Comparison of ENCODE assay signal across 20 mouse cellular contexts in the genomic region with DNA sequence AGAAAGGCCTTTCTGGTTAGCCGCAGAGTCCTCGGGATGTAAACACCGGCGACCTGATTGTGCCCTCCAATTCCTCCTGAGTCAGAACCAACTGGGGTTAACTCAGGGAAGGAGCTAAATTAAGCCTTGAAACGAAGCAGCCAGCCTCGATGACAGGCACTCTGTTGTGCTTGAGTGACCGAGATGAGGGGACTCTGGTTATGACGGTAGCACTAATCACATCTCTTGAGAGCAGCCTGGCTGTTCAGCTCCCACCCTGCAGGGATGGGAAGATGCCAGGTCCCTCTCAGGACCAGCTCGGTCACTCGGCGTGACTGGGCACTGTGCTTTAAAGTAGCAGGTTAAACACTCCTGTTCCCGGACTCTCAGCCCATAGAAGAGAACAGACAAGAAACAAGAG. TPM values are rescaled to one million over a fixed set of nuclear protein-coding genes. Genes with fewer than 3 reads are reported as not detected.
DNase-seq lines count a peak whose midpoint lies in the region; ATAC-seq and TF ChIP-seq lines count a peak whose summit lies in the region.
"Had no signal": no experiment of that assay in that cellular context is flagged by ENCODE, and none has a peak within 500 bp of the region (broad histone marks: within the 10 kb centered on the region; RNA-seq: fewer than 3 reads in every experiment).

No protein-coding gene starts in this region.

- intact Hi-C loops in heart, postnatal 14 days (cut with DNase I): loop anchor here (5.0 kb wide), 1 partner anchor 45 kb away; no protein-coding TSS in a partner anchor

- no peak overlapping the region for H3K9ac ChIP-seq in midbrain, postnatal 0 days (replicated peaks; ENCODE audit: low read length, poor library complexity, severe bottlenecking)
- H3K9ac ChIP-seq: forebrain, embryonic 12.5 days; hindbrain, embryonic 15.5 days; limb, embryonic 12.5 days; liver, embryonic 13.5 days; midbrain, embryonic 15.5 days had no signal

- peak; percentile 53 to 56 for DNase-seq in cerebellum, adult 18-20 months
- DNase-seq in cerebellum, postnatal 4 days (ENCODE audit: low spot score in 2 of 2): no peak
- peak; percentile 67 to 80 for DNase-seq in cerebellum, postnatal 14 days
- DNase-seq in heart, embryonic 10.5 days (ENCODE audit: low spot score): peak; percentile 90
- peak; percentile 8 to 41 for DNase-seq in heart, postnatal 14 days
- no peak for DNase-seq in midbrain, postnatal 0 days (ENCODE audit: low spot score)
- no peak for DNase-seq in ovary, postnatal 10 days (ENCODE audit: low spot score)
- DNase-seq in embryonic facial prominence, embryonic 10.5 days (ENCODE audit: low spot score): no peak
- DNase-seq: adrenal gland, postnatal 25 days; liver, embryonic 13.5 days; right cerebral cortex, postnatal 14 days had no signal

- H3K9me3 ChIP-seq in heart, embryonic 10.5 days: no peaks in the 10 kb centered on the region
- no peaks in the 10 kb centered on the region for H3K9me3 ChIP-seq in midbrain, postnatal 0 days (ENCODE audit: low read length)
- no peaks in the 10 kb centered on the region for H3K9me3 ChIP-seq in embryonic facial prominence, embryonic 10.5 days
- H3K9me3 ChIP-seq: forebrain, embryonic 12.5 days; hindbrain, embryonic 15.5 days; limb, embryonic 12.5 days; liver, embryonic 13.5 days; midbrain, embryonic 15.5 days had no signal

- 30% methylated on average over 12 of the region's 12 CpGs for WGBS in heart, embryonic 10.5 days
- 50% methylated on average over 12 of the region's 12 CpGs for WGBS in midbrain, postnatal 0 days
- WGBS in embryonic facial prominence, embryonic 10.5 days: 66% methylated on average over 12 of the region's 12 CpGs

- H3K27ac ChIP-seq in heart, embryonic 10.5 days: no peak overlapping the region
- no peak overlapping the region for H3K27ac ChIP-seq in midbrain, postnatal 0 days (ENCODE audit: low read depth, low read length)
- H3K27ac ChIP-seq in embryonic facial prominence, embryonic 10.5 days (replicated peaks): no peak overlapping the region
- H3K27ac ChIP-seq: forebrain, embryonic 12.5 days; hindbrain, embryonic 15.5 days; left cerebral cortex, adult 2 months; limb, embryonic 12.5 days; liver, embryonic 13.5 days; midbrain, embryonic 15.5 days; stomach, postnatal 0 days had no signal

- H3K27me3 ChIP-seq in heart, embryonic 10.5 days (ENCODE audit: insufficient read depth, poor library complexity, severe bottlenecking): peaks cover 92% of the 10 kb centered on the region
- H3K27me3 ChIP-seq in midbrain, postnatal 0 days (ENCODE audit: insufficient read depth, low read length): no peaks in the 10 kb centered on the region
- no peaks in the 10 kb centered on the region for H3K27me3 ChIP-seq in embryonic facial prominence, embryonic 10.5 days (replicated peaks; ENCODE audit: low read depth, poor library complexity, severe bottlenecking)
- H3K27me3 ChIP-seq: forebrain, embryonic 12.5 days; hindbrain, embryonic 15.5 days; limb, embryonic 12.5 days; liver, embryonic 13.5 days; midbrain, embryonic 15.5 days had no signal

- H3K4me1 ChIP-seq in heart, embryonic 10.5 days: peaks cover 19% of the 10 kb centered on the region
- H3K4me1 ChIP-seq in midbrain, postnatal 0 days (ENCODE audit: insufficient read depth, low read length): 0 out of 2 replicates have a peak, but pooled peaks cover 4% of the 10 kb centered on the region
- H3K4me1 ChIP-seq in embryonic facial prominence, embryonic 10.5 days: peaks cover 17% of the 10 kb centered on the region
- H3K4me1 ChIP-seq: forebrain, embryonic 12.5 days; limb, embryonic 12.5 days; liver, embryonic 13.5 days had no signal

- TF ChIP-seq CTCF in midbrain, postnatal 0 days (IDR thresholded peaks at IDR 0.05): no peak

- H3K4me2 ChIP-seq in midbrain, postnatal 0 days (ENCODE audit: low read depth, low read length, poor library complexity, severe bottlenecking): no peak overlapping the region
- H3K4me2 ChIP-seq: forebrain, embryonic 12.5 days; hindbrain, embryonic 15.5 days; limb, embryonic 12.5 days; liver, embryonic 13.5 days; midbrain, embryonic 15.5 days had no signal

- H3K36me3 ChIP-seq in heart, embryonic 10.5 days: no peaks in the 10 kb centered on the region
- peaks cover 7% of the 10 kb centered on the region for H3K36me3 ChIP-seq in midbrain, postnatal 0 days (ENCODE audit: insufficient read depth, low read length)
- no peaks in the 10 kb centered on the region for H3K36me3 ChIP-seq in embryonic facial prominence, embryonic 10.5 days (replicated peaks)
- H3K36me3 ChIP-seq: forebrain, embryonic 12.5 days; limb, embryonic 12.5 days; liver, embryonic 13.5 days; midbrain, embryonic 15.5 days had no signal

- H3K4me3 ChIP-seq in heart, embryonic 10.5 days: no peak overlapping the region
- H3K4me3 ChIP-seq in midbrain, postnatal 0 days (ENCODE audit: low read depth, low read length): no peak overlapping the region
- no peak overlapping the region for H3K4me3 ChIP-seq in embryonic facial prominence, embryonic 10.5 days
- H3K4me3 ChIP-seq: forebrain, embryonic 12.5 days; hindbrain, embryonic 15.5 days; left cerebral cortex, adult 2 months; limb, embryonic 12.5 days; liver, embryonic 13.5 days; midbrain, embryonic 15.5 days had no signal

- ATAC-seq in midbrain, postnatal 0 days (ENCODE audit: low FRiP score): no peak
- ATAC-seq: intestine, embryonic 16.5 days; midbrain, embryonic 15.5 days had no signal

RNA-seq across cellular contexts. Expression of a gene that starts 43.3 kb away (rescaled TPM):
- 0.21 and 0.64 TPM in 2 replicates for polyA plus RNA-seq in heart, embryonic 10.5 days (2016; fragmentation: Nextera tagmentation; extraction: Ambion mirVana)
- total RNA-seq in heart, postnatal 14 days (2021): not detected
- total RNA-seq in midbrain, postnatal 0 days (2014; rRNA removed): 29.1 and 34.7 TPM in 2 replicates
- polyA plus RNA-seq in midbrain, postnatal 0 days (2015; fragmentation: Nextera tagmentation; extraction: Ambion mirVana): 22.7 and 22.8 TPM in 2 replicates
- 0.79 and 0.82 TPM in 2 replicates for polyA plus RNA-seq in embryonic facial prominence, embryonic 10.5 days (2016; fragmentation: Nextera tagmentation; extraction: Ambion mirVana)
- total RNA-seq: gastrocnemius, postnatal 4 days; megakaryocyte progenitor cell, adult 5-6 weeks had no signal

Comparison
In these comparisons a context has a peak if more than half of its experiments do, and no peak if none do; other contexts are left out.
1. DNase-seq: peak in cerebellum, adult 18-20 months (2 of 2), cerebellum, postnatal 14 days (2 of 2), heart, embryonic 10.5 days (single experiment) and heart, postnatal 14 days (2 of 2); none in cerebellum, postnatal 4 days (0 of 2), midbrain, postnatal 0 days (single experiment), ovary, postnatal 10 days (single experiment) and embryonic facial prominence, embryonic 10.5 days (single experiment).
2. RNA of a gene that starts 43.3 kb away (polyA plus RNA-seq): 22.7 to 22.8 TPM in midbrain, postnatal 0 days; 0.79 to 0.82 TPM in embryonic facial prominence, embryonic 10.5 days and 0.21 to 0.64 TPM in heart, embryonic 10.5 days; every median in the first group is over 10 times any median in the second.